Mouse (Mus musculus): ENCODE measurements around the gene Cyp2d11. TPM values are rescaled to one million over a fixed set of nuclear protein-coding genes. Genes with fewer than 3 reads are reported as not detected.
A peak's percentile ranks its signal among the peaks of the same experiment; 100 is the strongest.

Gene Cyp2d11
- polyA plus RNA-seq, 1 experiment from 2014 or later = not detected

- Histone ChIP-seq H3K4me1 (peaks cover 88% of the 10 kb centered on the region), H3K9me3 (replicated peaks) (no peaks in the 10 kb centered on the region), H3K9ac (0 out of 2 replicates have a peak overlapping the region, but pooled peaks have one; percentile 30), H3K4me2 (peak overlapping the region; percentile 94), H3K4me3 (no peak overlapping the region), H3K27me3 (replicated peaks) (no peaks in the 10 kb centered on the region), H3K27ac (peak overlapping the region; percentile 75), H3K36me3 (peaks cover 65% of the 10 kb centered on the region)
- WGBS (ENCODE audit: insufficient replicate concordance) = 64% methylated on average over 8 of the region's 8 CpGs
- ATAC-seq = no peak
These were observed 45.4 kb downstream of the Cyp2d11 start for GRCm38 (mm10) chr15:82348258-82348998.

DNA sequence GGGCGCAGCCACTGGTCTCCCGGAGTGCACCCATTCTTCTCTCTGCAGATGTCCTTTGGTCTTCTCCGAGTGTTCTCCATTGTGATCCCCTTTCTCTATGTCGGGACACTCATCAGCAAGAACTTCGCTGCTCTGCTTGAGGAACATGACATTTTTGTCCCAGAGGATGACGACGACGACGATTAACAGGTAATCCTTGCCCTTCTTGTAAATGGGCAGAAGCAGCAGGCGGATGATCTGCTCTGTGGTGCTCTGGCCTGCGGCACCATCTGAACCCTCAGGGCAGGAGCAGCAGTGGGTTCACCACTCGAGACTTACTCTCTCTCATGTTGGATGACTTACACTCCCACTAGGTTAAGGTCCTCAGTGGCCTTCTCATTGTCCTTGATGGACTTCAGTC is 46.0 kb downstream of the Cyp2d11 start:
- 91% methylated on average over 12 of the region's 12 CpGs for WGBS (ENCODE audit: insufficient replicate concordance)
- 0 out of 2 replicates have a peak overlapping the region, but pooled peaks have one; percentile 15 for H3K9ac ChIP-seq
- H3K27me3 ChIP-seq (replicated peaks) = no peaks in the 10 kb centered on the region
- peak overlapping the region; percentile 91 for H3K27ac ChIP-seq
- peaks cover 88% of the 10 kb centered on the region for H3K4me1 ChIP-seq
- H3K9me3 ChIP-seq (replicated peaks) = no peaks in the 10 kb centered on the region
- peak overlapping the region; percentile 94 for H3K4me2 ChIP-seq
- H3K4me3 ChIP-seq = 0 out of 2 replicates have a peak overlapping the region, but pooled peaks have one; percentile 78
- no peak for ATAC-seq
- H3K36me3 ChIP-seq = peaks cover 70% of the 10 kb centered on the region

- H3K36me3 ChIP-seq = peaks cover 70% of the 10 kb centered on the region
- no peaks in the 10 kb centered on the region for H3K9me3 ChIP-seq (replicated peaks)
- peak overlapping the region; percentile 91 for H3K27ac ChIP-seq
- no peaks in the 10 kb centered on the region for H3K27me3 ChIP-seq (replicated peaks)
- 61% methylated on average over 4 of the region's 4 CpGs for WGBS (ENCODE audit: insufficient replicate concordance)
- peak overlapping the region; percentile 94 for H3K4me2 ChIP-seq
- peak overlapping the region; percentile 76 for H3K9ac ChIP-seq
- ATAC-seq = no peak
- H3K4me1 ChIP-seq = peaks cover 88% of the 10 kb centered on the region
- peak overlapping the region; percentile 78 for H3K4me3 ChIP-seq
These were observed 46.5 kb downstream of the Cyp2d11 start for GRCm38 (mm10) chr15:82347303-82347676.

DNA sequence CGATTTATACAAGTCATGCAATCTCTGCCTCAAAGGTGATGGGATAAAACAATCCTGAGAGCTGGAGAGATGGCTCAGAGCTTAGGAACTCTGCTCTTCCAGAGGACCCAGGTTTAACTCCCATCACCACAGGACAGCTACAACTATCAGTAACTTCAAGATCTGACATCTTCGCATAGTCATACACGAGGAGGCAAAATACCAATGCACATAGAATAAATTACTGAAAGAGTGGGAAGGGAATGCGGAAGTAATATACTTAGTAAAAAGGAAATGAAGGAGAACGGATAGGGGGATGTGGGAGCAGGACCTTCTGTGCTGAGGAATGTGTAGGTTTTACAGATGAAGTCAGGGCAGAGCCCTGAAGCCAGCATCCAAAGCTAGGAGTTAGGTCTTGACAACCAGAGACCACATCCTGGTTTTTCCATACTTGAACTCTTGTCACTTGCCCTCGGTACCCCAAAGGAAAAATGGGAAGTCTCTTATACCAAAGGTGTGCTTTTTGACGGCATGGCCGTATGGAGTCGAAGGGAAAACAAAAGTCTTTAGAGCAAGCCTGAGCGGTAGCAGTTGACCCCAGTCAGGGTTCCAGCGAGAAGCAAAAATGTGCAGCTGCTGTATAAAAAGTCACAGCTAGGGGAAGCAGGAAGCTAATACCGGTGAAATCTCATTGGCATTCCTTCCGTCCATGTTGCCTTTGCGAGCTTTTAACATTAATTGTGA is 47.1 kb downstream of the Cyp2d11 start:
- H3K9me3 ChIP-seq (replicated peaks) = no peaks in the 10 kb centered on the region
- peak overlapping the region; percentile 91 for H3K27ac ChIP-seq
- H3K4me2 ChIP-seq = peak overlapping the region; percentile 94
- no peak for ATAC-seq
- no peaks in the 10 kb centered on the region for H3K27me3 ChIP-seq (replicated peaks)
- peak overlapping the region; percentile 76 for H3K9ac ChIP-seq
- H3K4me1 ChIP-seq = peaks cover 85% of the 10 kb centered on the region
- peaks cover 67% of the 10 kb centered on the region for H3K36me3 ChIP-seq
- WGBS (ENCODE audit: insufficient replicate concordance) = 32% methylated on average over 14 of the region's 14 CpGs
- H3K4me3 ChIP-seq = peak overlapping the region; percentile 78

GRCm38 (mm10) chr15:82345820-82346470 is 47.9 kb downstream of the Cyp2d11 start:
- ATAC-seq = peak; percentile 86
- Histone ChIP-seq H3K4me3 (peak overlapping the region; percentile 78), H3K9ac (peak overlapping the region; percentile 76), H3K4me2 (peak overlapping the region; percentile 94), H3K4me1 (peaks cover 78% of the 10 kb centered on the region), H3K27ac (peak overlapping the region; percentile 91), H3K27me3 (replicated peaks) (no peaks in the 10 kb centered on the region), H3K36me3 (peaks cover 64% of the 10 kb centered on the region), H3K9me3 (replicated peaks) (no peaks in the 10 kb centered on the region)
- WGBS (ENCODE audit: insufficient replicate concordance) = under 1% methylated on average over 51 of the region's 51 CpGs

DNA sequence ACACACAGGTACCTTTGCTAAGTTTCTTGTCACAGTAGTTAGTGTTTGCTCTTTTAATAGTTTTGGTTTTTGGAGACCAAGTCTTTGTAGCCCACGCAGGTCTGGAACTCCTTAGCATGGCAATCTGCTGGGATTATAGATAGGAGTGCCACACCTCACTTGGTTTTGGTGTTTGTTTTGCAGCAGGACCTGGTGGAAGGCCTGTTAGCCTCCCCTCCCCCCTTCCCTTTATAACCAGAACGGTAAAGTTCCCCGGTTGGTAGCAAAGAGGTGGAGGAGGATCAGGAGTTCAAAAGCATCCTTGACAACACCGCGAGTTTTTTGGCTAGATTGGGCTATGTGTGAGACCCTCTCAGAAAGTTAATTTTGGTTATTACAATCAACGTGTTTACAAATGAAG is 48.9 kb downstream of the Cyp2d11 start:
- Histone ChIP-seq H3K9me3 (replicated peaks) (no peaks in the 10 kb centered on the region), H3K4me1 (peaks cover 80% of the 10 kb centered on the region), H3K4me2 (peak overlapping the region; percentile 94), H3K4me3 (peak overlapping the region; percentile 78), H3K27ac (peak overlapping the region; percentile 100), H3K9ac (peak overlapping the region; percentile 96), H3K36me3 (peaks cover 55% of the 10 kb centered on the region), H3K27me3 (replicated peaks) (no peaks in the 10 kb centered on the region)
- no peak for ATAC-seq
- 57% methylated on average over 6 of the region's 6 CpGs for WGBS (ENCODE audit: insufficient replicate concordance)

- Histone ChIP-seq H3K4me1 (peaks cover 79% of the 10 kb centered on the region), H3K9ac (peak overlapping the region; percentile 96), H3K9me3 (replicated peaks) (no peaks in the 10 kb centered on the region), H3K36me3 (peaks cover 41% of the 10 kb centered on the region), H3K27me3 (replicated peaks) (no peaks in the 10 kb centered on the region), H3K27ac (peak overlapping the region; percentile 100), H3K4me3 (peak overlapping the region; percentile 78), H3K4me2 (peak overlapping the region; percentile 94)
- no peak for ATAC-seq
- 81% methylated on average over 27 of the region's 27 CpGs for WGBS (ENCODE audit: insufficient replicate concordance)
These were observed 50.2 kb downstream of the Cyp2d11 start for GRCm38 (mm10) chr15:82343368-82344287.

GRCm38 (mm10) chr15:82342543-82342935 is 51.3 kb downstream of the Cyp2d11 start:
- ATAC-seq = no peak
- peaks cover 76% of the 10 kb centered on the region for H3K4me1 ChIP-seq
- H3K9ac ChIP-seq = peak overlapping the region; percentile 96

DNA sequence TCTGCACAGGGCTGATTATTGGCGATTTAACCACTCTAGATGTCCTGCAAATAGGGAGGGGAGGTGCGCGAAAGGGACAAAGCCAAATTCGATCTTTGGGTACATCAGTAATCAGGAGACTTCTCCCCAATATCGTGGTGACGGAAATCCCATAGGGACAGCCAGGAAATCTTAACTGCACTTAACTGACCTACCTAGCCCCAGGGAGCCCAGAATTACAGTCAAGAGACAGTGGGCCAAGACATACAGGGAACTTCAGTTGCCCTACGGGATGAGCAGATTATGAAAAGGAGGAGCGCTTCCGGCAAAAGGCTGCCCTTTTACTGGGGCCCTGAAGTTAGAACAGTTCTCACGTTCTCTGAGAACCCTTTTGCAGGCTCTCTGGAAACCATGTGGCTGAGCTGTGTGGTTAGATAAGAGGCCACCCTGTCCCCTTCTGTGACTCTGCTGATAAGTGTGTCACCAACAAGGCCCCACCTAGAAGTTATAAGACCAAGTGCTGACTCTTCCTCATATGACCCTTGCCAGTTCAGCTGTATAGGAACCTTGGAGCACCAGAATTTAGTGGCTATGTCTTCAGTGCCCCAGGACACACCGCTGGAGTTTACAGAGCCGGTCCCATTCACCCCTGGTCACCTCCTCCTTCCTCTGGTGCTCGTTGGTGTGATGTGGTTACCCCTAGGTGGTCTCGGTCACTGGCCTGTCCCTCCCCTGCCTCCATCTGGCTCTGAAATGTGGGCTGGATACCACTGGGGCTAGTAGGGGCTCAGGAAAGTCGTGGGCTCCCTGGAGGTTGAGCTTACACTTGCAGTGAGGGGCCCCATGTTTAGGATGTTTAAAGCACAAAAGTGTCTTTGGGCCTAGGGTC is 51.9 kb downstream of the Cyp2d11 start:
- Histone ChIP-seq H3K4me3 (peak overlapping the region; percentile 78), H3K9me3 (replicated peaks) (no peaks in the 10 kb centered on the region), H3K9ac (peak overlapping the region; percentile 96), H3K36me3 (peaks cover 30% of the 10 kb centered on the region), H3K4me2 (peak overlapping the region; percentile 94), H3K27ac (peak overlapping the region; percentile 100), H3K4me1 (peaks cover 76% of the 10 kb centered on the region), H3K27me3 (replicated peaks) (no peaks in the 10 kb centered on the region)
- ATAC-seq = peak; percentile 70
- 9% methylated on average over 15 of the region's 15 CpGs for WGBS (ENCODE audit: insufficient replicate concordance)

More at GRCm38 (mm10) chr15:82342543-82342935, 51.3 kb downstream of the Cyp2d11 start:
- H3K36me3 ChIP-seq = peaks cover 30% of the 10 kb centered on the region
- H3K27ac ChIP-seq = peak overlapping the region; percentile 100
- WGBS (ENCODE audit: insufficient replicate concordance) = 33% methylated on average over 5 of the region's 5 CpGs
- peak overlapping the region; percentile 78 for H3K4me3 ChIP-seq
- no peaks in the 10 kb centered on the region for H3K9me3 ChIP-seq (replicated peaks)
- peak overlapping the region; percentile 94 for H3K4me2 ChIP-seq
- H3K27me3 ChIP-seq (replicated peaks) = no peaks in the 10 kb centered on the region

- 0% methylated on average over 40 of the region's 40 CpGs for WGBS (ENCODE audit: insufficient replicate concordance)
- peak overlapping the region; percentile 94 for H3K4me2 ChIP-seq
- peak; percentile 45 for ATAC-seq
- no peaks in the 10 kb centered on the region for H3K9me3 ChIP-seq (replicated peaks)
- H3K36me3 ChIP-seq = peaks cover 38% of the 10 kb centered on the region
- H3K27ac ChIP-seq = peak overlapping the region; percentile 100
- no peaks in the 10 kb centered on the region for H3K27me3 ChIP-seq (replicated peaks)
- H3K4me1 ChIP-seq = peaks cover 80% of the 10 kb centered on the region
- peak overlapping the region; percentile 78 for H3K4me3 ChIP-seq
- peak overlapping the region; percentile 96 for H3K9ac ChIP-seq
These were observed 52.8 kb downstream of the Cyp2d11 start for GRCm38 (mm10) chr15:82341036-82341501.

Data from liver, embryonic 12.5 days (tissue).